In genomic region chr7:141077841-141078240, GRCm38 (mm10) we compare ENCODE assay signal across 14 mouse cellular contexts. TPM values are rescaled to one million over a fixed set of nuclear protein-coding genes. Genes with fewer than 3 reads are reported as not detected.
A peak's percentile ranks its signal among the peaks of the same experiment; 100 is the strongest.
DNase-seq lines count a peak whose midpoint lies in the region; ATAC-seq and TF ChIP-seq lines count a peak whose summit lies in the region.
"Had no signal": no experiment of that assay in that cellular context is flagged by ENCODE, and none has a peak within 500 bp of the region (broad histone marks: within the 10 kb centered on the region; RNA-seq: fewer than 3 reads in every experiment).

Gene Pkp3, plus strand, starts transcription at chr7:141078218.

- H3K36me3 ChIP-seq in spleen, adult 2 months (ENCODE audit: control insufficient read depth, insufficient read depth, low read length), result no peaks in the 10 kb centered on the region
- no peaks in the 10 kb centered on the region for H3K36me3 ChIP-seq in embryonic facial prominence, embryonic 12.5 days
- H3K36me3 ChIP-seq in intestine, postnatal 0 days (ENCODE audit: control insufficient read depth, insufficient read depth), result peaks cover 7% of the 10 kb centered on the region; the same call in 1 of the 2 replicates
- H3K36me3 ChIP-seq in stomach, embryonic 16.5 days (ENCODE audit: control insufficient read depth, insufficient read depth, low read length), result no peaks in the 10 kb centered on the region
- H3K36me3 ChIP-seq: G1E had no signal

- WGBS in spleen, adult 2 months, result 92% methylated on average over 15 of the region's 15 CpGs
- WGBS in embryonic facial prominence, embryonic 12.5 days, result 87% methylated on average over 15 of the region's 15 CpGs
- 88% methylated on average over 15 of the region's 15 CpGs for WGBS in intestine, postnatal 0 days
- 86% methylated on average over 15 of the region's 15 CpGs for whole genome bisulfite sequencing in stomach, embryonic 16.5 days

- TF ChIP-seq POLR2A in spleen, adult 2 months (IDR thresholded peaks at IDR 0.05; ENCODE audit: low read depth, low read length), result no peak

- H3K27me3 ChIP-seq in spleen, adult 2 months (ENCODE audit: control insufficient read depth, insufficient read depth, low read length), result no peaks in the 10 kb centered on the region
- peaks cover 26% of the 10 kb centered on the region for H3K27me3 ChIP-seq in embryonic facial prominence, embryonic 12.5 days
- no peaks in the 10 kb centered on the region for H3K27me3 ChIP-seq in intestine, postnatal 0 days (replicated peaks; ENCODE audit: control insufficient read depth, insufficient read depth, low read length)
- no peaks in the 10 kb centered on the region for H3K27me3 ChIP-seq in stomach, embryonic 16.5 days (ENCODE audit: control insufficient read depth, insufficient read depth, low read length)

- no peak within 1 kb of the TSS for H3K4me3 ChIP-seq in spleen, adult 2 months (ENCODE audit: extremely low read depth, insufficient read depth, insufficient read length)
- no peak within 1 kb of the TSS for H3K4me3 ChIP-seq in embryonic facial prominence, embryonic 12.5 days
- H3K4me3 ChIP-seq in intestine, postnatal 0 days (ENCODE audit: low read depth, low read length), result no peak within 1 kb of the TSS
- peak within 1 kb of the TSS; percentile 21; the same call in 1 of the 2 replicates for H3K4me3 ChIP-seq in stomach, embryonic 16.5 days (replicated peaks; ENCODE audit: low read length)

- no peak within 1 kb of the TSS for H3K27ac ChIP-seq in spleen, adult 2 months (ENCODE audit: insufficient read depth, low read length)
- 0 out of 2 replicates have a peak within 1 kb of the TSS, but pooled peaks have one; percentile 25 for H3K27ac ChIP-seq in embryonic facial prominence, embryonic 12.5 days
- H3K27ac ChIP-seq in intestine, postnatal 0 days (ENCODE audit: low read depth, low read length), result no peak within 1 kb of the TSS
- peak within 1 kb of the TSS; percentile 91 for H3K27ac ChIP-seq in stomach, embryonic 16.5 days (ENCODE audit: low read length)

- no peak within 1 kb of the TSS for H3K4me2 ChIP-seq in embryonic facial prominence, embryonic 12.5 days (replicated peaks)
- H3K4me2 ChIP-seq in intestine, postnatal 0 days (replicated peaks; ENCODE audit: low read depth), result no peak within 1 kb of the TSS
- H3K4me2 ChIP-seq in stomach, embryonic 16.5 days (ENCODE audit: low read depth, low read length), result peak within 1 kb of the TSS; percentile 50

- DNase-seq in spleen, adult 2 months (ENCODE audit: low read depth in 1 of 2, low spot score in 2 of 2), result no peak
- no peak for DNase-seq in spleen, postnatal 4 days (ENCODE audit: low spot score in 2 of 2)
- DNase-seq in adipocyte (ENCODE audit: low spot score), result no peak
- DNase-seq: cerebellum, postnatal 10 days; forebrain, postnatal 0 days; heart, postnatal 36 days; kidney, adult 18-20 months; retina, postnatal 1 day had no signal

- no peak for TF ChIP-seq CTCF in spleen, adult 2 months (IDR thresholded peaks at IDR 0.05; ENCODE audit: extremely low read depth, insufficient read depth, insufficient read length, insufficient replicate concordance)
- no peak for TF ChIP-seq CTCF in intestine, postnatal 0 days (IDR thresholded peaks at IDR 0.05; ENCODE audit: low read depth)

- no peak within 1 kb of the TSS for H3K9ac ChIP-seq in embryonic facial prominence, embryonic 12.5 days
- H3K9ac ChIP-seq in intestine, postnatal 0 days (ENCODE audit: low read depth, low read length), result no peak within 1 kb of the TSS
- H3K9ac ChIP-seq in stomach, embryonic 16.5 days (ENCODE audit: low read length), result peak within 1 kb of the TSS; percentile 53; the same call in 1 of the 2 replicates
- H3K9ac ChIP-seq: forebrain, postnatal 0 days had no signal

- no peak for ATAC-seq in embryonic facial prominence, embryonic 12.5 days (ENCODE audit: insufficient number of reproducible peaks, insufficient read depth, low FRiP score, low TSS enrichment)
- ATAC-seq in intestine, postnatal 0 days, result no peak
- no peak for ATAC-seq in stomach, embryonic 16.5 days (ENCODE audit: insufficient read depth, low FRiP score)
- ATAC-seq in megakaryocyte progenitor cell, adult 5-6 weeks (replicated peaks; ENCODE audit: poor library complexity), result no peak
- ATAC-seq: forebrain, postnatal 0 days had no signal

- no peaks in the 10 kb centered on the region for H3K9me3 ChIP-seq in embryonic facial prominence, embryonic 12.5 days
- no peaks in the 10 kb centered on the region for H3K9me3 ChIP-seq in intestine, postnatal 0 days (ENCODE audit: control insufficient read depth)
- no peaks in the 10 kb centered on the region for H3K9me3 ChIP-seq in stomach, embryonic 16.5 days (replicated peaks; ENCODE audit: control insufficient read depth, low read length)
- H3K9me3 ChIP-seq: G1E had no signal

- H3K4me1 ChIP-seq in spleen, adult 2 months (ENCODE audit: control insufficient read depth, insufficient read depth, insufficient read length), result no peaks in the 10 kb centered on the region
- H3K4me1 ChIP-seq in embryonic facial prominence, embryonic 12.5 days, result 0 out of 2 replicates have a peak, but pooled peaks cover 5% of the 10 kb centered on the region
- no peaks in the 10 kb centered on the region for H3K4me1 ChIP-seq in intestine, postnatal 0 days (replicated peaks; ENCODE audit: control insufficient read depth, insufficient read depth, low read length)
- H3K4me1 ChIP-seq in stomach, embryonic 16.5 days (ENCODE audit: control insufficient read depth, insufficient read depth, low read length), result no peaks in the 10 kb centered on the region

RNA-seq across cellular contexts. Expression of gene Pkp3, which starts in this region (rescaled TPM):
- 30.1 and 36.7 TPM in 2 replicates for polyA plus RNA-seq in spleen, adult 2 months (2012; rRNA removed)
- 13.3 and 16.2 TPM in 2 replicates for polyA plus RNA-seq in embryonic facial prominence, embryonic 12.5 days (2016; fragmentation: Nextera tagmentation; extraction: Ambion mirVana)
- 35.3 and 38.6 TPM in 2 replicates for polyA plus RNA-seq in intestine, postnatal 0 days (2015; fragmentation: Nextera tagmentation; extraction: Ambion mirVana)
- 74.2 and 103 TPM in 2 replicates for polyA plus RNA-seq in stomach, embryonic 16.5 days (2015; fragmentation: Nextera tagmentation; extraction: Ambion mirVana)
- 1.0 and 2.2 TPM in 2 replicates for total RNA-seq in megakaryocyte progenitor cell, adult 5-6 weeks (2015)
- 0.10 and 1.1 TPM in 2 replicates for total RNA-seq in megakaryocyte progenitor cell, adult 5-6 weeks (2017)
- total RNA-seq: forebrain, postnatal 0 days; G1E; heart, postnatal 36 days; layer of hippocampus, postnatal 10 days had no signal
- polyA plus RNA-seq: forebrain, postnatal 0 days; G1E had no signal

Comparison
In these comparisons a context has a peak if more than half of its experiments do, and no peak if none do; other contexts are left out.
1. H3K27ac ChIP-seq: peak in embryonic facial prominence, embryonic 12.5 days (single experiment) and stomach, embryonic 16.5 days (single experiment); none in spleen, adult 2 months (single experiment) and intestine, postnatal 0 days (single experiment).